Mouse (Mus musculus): ENCODE measurements around the gene Wipf1. TPM values are rescaled to one million over a fixed set of nuclear protein-coding genes. Genes with fewer than 3 reads are reported as not detected.

The Wipf1 gene
- 152 TPM for polyA plus RNA-seq (2015; fragmentation: Illumina TruSeq; extraction: RNeasy Lipid Tissue Mini Kit (QIAGEN cat#74804); ENCODE audit: insufficient read depth, low replicate concordance)

DNA sequence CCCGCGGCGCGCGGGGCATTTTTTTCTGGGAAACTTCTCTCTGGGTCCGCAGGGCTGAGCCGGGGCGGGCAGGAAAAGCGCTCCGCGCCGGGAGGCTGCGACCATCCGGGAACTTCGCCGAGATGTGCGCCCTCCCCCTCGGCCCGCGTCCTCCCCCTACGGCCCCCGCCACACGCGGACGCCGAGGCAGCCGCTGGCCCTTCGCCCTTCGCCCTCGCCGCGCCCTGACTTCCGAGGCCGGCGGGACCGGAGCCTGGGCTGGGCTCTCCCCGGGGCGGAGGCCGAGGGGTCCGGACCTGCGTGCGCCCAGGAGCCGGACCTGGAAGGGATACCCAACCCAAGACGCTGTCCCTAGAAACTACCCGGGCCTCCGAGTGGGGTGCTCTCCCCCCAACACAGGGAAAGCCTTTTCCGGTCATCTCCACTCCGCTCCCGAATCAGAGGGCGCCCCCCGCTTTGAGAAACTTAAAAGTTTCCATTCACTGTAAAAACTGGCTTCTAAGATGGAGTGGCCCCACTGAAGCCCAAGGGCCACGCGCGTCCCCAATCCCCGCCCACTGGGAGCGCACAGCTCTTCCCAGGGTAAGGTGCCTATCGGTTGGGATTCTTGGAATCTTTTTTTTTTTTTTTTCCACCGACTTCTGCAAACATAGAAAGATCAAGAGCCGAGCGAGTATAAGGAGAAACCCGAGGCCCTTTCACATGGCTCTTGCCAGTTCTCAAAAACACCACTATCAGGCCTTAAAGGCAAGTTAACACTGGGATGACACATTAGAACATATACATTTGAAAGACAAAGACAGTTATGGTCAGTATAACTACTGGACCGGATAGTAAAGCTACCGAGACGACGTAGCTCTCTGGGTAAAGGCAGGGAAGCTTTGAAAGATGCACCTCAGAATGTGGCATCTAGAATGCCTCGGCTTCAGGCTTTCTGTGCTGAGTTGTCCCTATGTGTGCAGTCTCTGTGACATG lies at the start of gene Wipf1:
Gene Wipf1 (minus strand): TSS at position 379 of the 975 bp plus-strand sequence.

DNA sequence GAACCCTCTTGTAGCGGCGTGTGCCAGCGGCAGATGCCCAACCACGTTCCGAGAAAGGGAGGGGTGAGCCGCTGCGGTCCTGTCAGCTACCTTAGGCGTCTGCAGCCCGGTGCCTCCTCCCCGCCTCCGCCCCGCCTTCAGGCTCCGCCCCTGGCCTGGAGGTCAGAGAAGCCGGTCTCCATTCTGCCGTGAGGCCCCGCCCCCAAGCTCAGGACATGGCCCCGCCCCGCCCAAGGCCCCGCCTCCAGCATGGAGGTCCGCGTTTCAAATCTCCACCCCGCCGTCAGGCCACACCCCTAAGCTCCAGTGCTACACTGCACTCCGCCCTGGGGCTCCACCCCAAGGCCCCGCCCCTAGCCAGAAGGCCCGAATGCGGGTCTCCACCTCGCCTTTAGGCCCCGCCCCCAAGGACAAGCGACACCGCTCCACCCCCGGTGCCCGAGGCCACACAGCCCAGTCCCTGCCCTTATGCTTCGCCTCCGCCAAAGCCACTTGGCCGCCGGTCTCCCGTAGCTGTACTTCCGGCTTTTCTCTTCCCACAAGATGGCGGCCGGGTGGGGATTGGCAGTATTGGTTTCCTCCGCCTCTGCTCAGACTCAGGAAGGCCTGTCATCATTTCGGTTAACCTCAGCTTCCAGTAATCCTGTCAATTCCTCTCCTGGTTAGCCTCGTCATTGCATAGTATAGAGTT lies 143.0 kb downstream of the Wipf1 start, which contains the start of gene Gpr155:
Gene Gpr155 (minus strand): TSS at position 217 of the 691 bp plus-strand sequence.

Other genes with a start within 250 kb of the Wipf1 start
- 19.7 TPM for gene Scrn3, start 217.1 kb downstream of the Wipf1 start, polyA plus RNA-seq (2015; fragmentation: Illumina TruSeq; extraction: RNeasy Lipid Tissue Mini Kit (QIAGEN cat#74804); ENCODE audit: insufficient read depth, low replicate concordance)
- gene Cir1, start 217.0 kb downstream of the Wipf1 start, polyA plus RNA-seq (2015; fragmentation: Illumina TruSeq; extraction: RNeasy Lipid Tissue Mini Kit (QIAGEN cat#74804); ENCODE audit: insufficient read depth, low replicate concordance): 41.7 TPM
- 11.3 TPM for gene Gpr155, start 143.2 kb downstream of the Wipf1 start, polyA plus RNA-seq (2015; fragmentation: Illumina TruSeq; extraction: RNeasy Lipid Tissue Mini Kit (QIAGEN cat#74804); ENCODE audit: insufficient read depth, low replicate concordance)
- not detected for gene Chrna1, start 50.6 kb upstream of the Wipf1 start, polyA plus RNA-seq (2015; fragmentation: Illumina TruSeq; extraction: RNeasy Lipid Tissue Mini Kit (QIAGEN cat#74804); ENCODE audit: insufficient read depth, low replicate concordance)
- 1.3 TPM for gene Chn1, start 245.6 kb upstream of the Wipf1 start, polyA plus RNA-seq (2015; fragmentation: Illumina TruSeq; extraction: RNeasy Lipid Tissue Mini Kit (QIAGEN cat#74804); ENCODE audit: insufficient read depth, low replicate concordance)